ENCODE assay signal across 29 mouse cellular contexts in genomic region chr10:120595145-120595544, GRCm38 (mm10).
"Had no signal": no experiment of that assay in that cellular context is flagged by ENCODE, and none has a peak within 500 bp of the region (broad histone marks: within the 10 kb centered on the region; RNA-seq: fewer than 3 reads in every experiment).

No protein-coding gene starts in this region.

- H3K9ac ChIP-seq: heart, embryonic 12.5 days; heart, embryonic 13.5 days; heart, embryonic 15.5 days; hindbrain, embryonic 12.5 days; hindbrain, embryonic 13.5 days; hindbrain, embryonic 14.5 days; hindbrain, embryonic 15.5 days; intestine, embryonic 15.5 days; kidney, embryonic 15.5 days had no signal

- H3K4me1 ChIP-seq: heart, embryonic 15.5 days; hindbrain, embryonic 10.5 days; hindbrain, embryonic 13.5 days; hindbrain, embryonic 15.5 days; intestine, embryonic 15.5 days had no signal

- H3K9me3 ChIP-seq: hindbrain, embryonic 10.5 days; hindbrain, embryonic 13.5 days; hindbrain, embryonic 15.5 days; intestine, embryonic 15.5 days had no signal

- DNase-seq: heart, postnatal 10 days; heart, postnatal 14 days; heart, postnatal 36 days; heart, postnatal 4 days; kidney, adult 11 months; kidney, adult 2 months; kidney, adult 8-10 months; kidney, adult 9 months; kidney, postnatal 10 days; kidney, postnatal 14 days; kidney, postnatal 25 days; kidney, postnatal 36 days; kidney, postnatal 4 days; layer of hippocampus, adult 9-11 months; layer of hippocampus, postnatal 36 days had no signal

- H3K27me3 ChIP-seq: heart, embryonic 12.5 days; heart, embryonic 13.5 days; heart, embryonic 15.5 days; hindbrain, embryonic 12.5 days; hindbrain, embryonic 13.5 days; hindbrain, embryonic 15.5 days; intestine, embryonic 15.5 days; kidney, embryonic 15.5 days had no signal

- H3K36me3 ChIP-seq: heart, embryonic 12.5 days; heart, embryonic 13.5 days; heart, embryonic 15.5 days; hindbrain, embryonic 10.5 days; hindbrain, embryonic 12.5 days; hindbrain, embryonic 13.5 days; hindbrain, embryonic 15.5 days; intestine, embryonic 15.5 days; kidney, embryonic 15.5 days had no signal

- H3K4me3 ChIP-seq: heart, embryonic 12.5 days; heart, embryonic 13.5 days; heart, embryonic 15.5 days; hindbrain, embryonic 10.5 days; hindbrain, embryonic 12.5 days; hindbrain, embryonic 13.5 days; hindbrain, embryonic 15.5 days; intestine, embryonic 15.5 days; kidney, embryonic 15.5 days; layer of hippocampus, adult 2 months; left cerebral cortex, adult 2 months had no signal

- H3K27ac ChIP-seq: heart, embryonic 13.5 days; heart, embryonic 15.5 days; hindbrain, embryonic 10.5 days; hindbrain, embryonic 12.5 days; hindbrain, embryonic 13.5 days; hindbrain, embryonic 14.5 days; hindbrain, embryonic 15.5 days; hindbrain, postnatal 0 days; intestine, embryonic 15.5 days; kidney, embryonic 15.5 days; kidney, postnatal 0 days; layer of hippocampus, adult 2 months; left cerebral cortex, adult 2 months had no signal
